Mouse (Mus musculus): ENCODE measurements around the gene Hoxc12. TPM values are rescaled to one million over a fixed set of nuclear protein-coding genes. Genes with fewer than 3 reads are reported as not detected.

Hoxc12 gene
- total and polyA plus RNA-seq, 3 experiments, result not detected

DNA sequence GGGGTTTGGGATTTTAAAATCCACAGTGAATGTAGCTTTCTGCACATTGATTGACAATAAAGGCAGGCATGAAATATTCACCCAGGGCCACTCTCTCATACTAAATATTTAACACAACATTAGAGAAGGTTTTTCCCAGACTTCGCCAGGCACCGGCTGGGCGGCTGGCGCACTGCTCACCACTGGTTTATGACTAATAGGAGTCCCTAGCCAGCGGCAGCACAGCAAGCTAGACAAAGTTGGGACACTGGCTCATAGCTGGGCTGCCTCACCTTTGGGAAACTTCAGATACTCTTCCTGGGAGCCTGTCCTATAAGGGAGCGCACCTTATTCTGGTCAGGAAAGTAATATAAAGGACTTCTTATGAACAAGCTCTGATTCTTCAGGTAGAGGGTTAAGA lies 17.0 kb downstream of the Hoxc12 start:
- Histone ChIP-seq H3K27ac (no peak overlapping the region), H3K4me1 (ENCODE audit: control insufficient read depth, insufficient read depth, low read length) (no peaks in the 10 kb centered on the region), H3K79me2 (replicated peaks; ENCODE audit: control insufficient read depth, insufficient read depth, low read length) (no peaks in the 10 kb centered on the region), H3K9ac (ENCODE audit: low read depth, low read length) (no peak overlapping the region), H3K27me3 (ENCODE audit: control insufficient read depth, insufficient read depth, low read length) (peaks cover 43% of the 10 kb centered on the region), H3K4me3 (no peak overlapping the region), H3K36me3 (ENCODE audit: control insufficient read depth, insufficient read depth, low read length) (no peaks in the 10 kb centered on the region)
- no peak for TF ChIP-seq CTCF (IDR thresholded peaks at IDR 0.05)
- TF ChIP-seq EP300 (IDR thresholded peaks at IDR 0.05; ENCODE audit: insufficient read depth, low read depth, low read length), result no peak
- no peak for TF ChIP-seq POLR2A (IDR thresholded peaks at IDR 0.05; ENCODE audit: insufficient read depth, low read depth, low read length)
- 9% methylated on average over 6 of the region's 6 CpGs for WGBS
- DNase-seq, result no peak
- intact Hi-C loops (cut with DNase I), result no loop called here

DNA sequence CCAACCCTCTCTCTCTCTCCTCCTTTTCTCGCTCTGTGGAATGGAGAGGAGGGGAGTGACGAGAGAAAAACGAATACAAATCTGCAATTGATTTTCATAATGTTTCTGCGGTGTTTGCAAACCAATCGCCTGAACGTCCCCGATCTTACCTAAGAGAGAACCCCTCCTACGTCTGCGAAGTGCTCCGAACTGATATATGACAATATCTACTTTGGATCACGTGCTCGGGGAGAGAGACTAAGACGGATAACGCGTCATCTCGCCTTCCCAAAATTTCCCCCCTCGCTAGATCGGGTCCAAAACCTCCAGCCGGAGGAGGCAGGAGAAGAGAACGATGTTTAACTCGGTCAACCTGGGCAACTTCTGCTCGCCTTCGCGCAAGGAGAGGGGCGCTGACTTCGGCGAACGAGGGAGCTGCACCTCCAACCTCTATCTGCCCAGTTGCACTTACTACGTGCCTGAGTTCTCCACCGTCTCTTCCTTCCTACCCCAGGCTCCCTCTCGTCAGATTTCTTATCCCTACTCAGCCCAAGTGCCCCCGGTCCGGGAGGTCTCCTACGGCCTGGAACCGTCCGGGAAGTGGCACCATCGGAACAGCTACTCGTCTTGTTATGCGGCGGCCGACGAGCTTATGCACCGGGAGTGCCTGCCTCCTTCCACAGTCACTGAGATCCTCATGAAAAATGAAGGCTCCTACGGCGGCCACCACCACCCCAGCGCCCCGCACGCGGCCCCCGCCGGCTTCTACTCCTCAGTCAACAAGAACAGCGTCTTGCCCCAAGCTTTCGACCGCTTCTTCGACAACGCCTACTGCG lies 17.8 kb downstream of the Hoxc12 start, which contains the start of gene Hoxc11:
Gene Hoxc11, plus strand, starts transcription at position 236 of the 815 bp plus-strand sequence.
- H3K36me3 ChIP-seq (ENCODE audit: control insufficient read depth, insufficient read depth, low read length), result no peaks in the 10 kb centered on the region
- intact Hi-C loops (cut with DNase I), result no loop called here
- no peak within 1 kb of the TSS for H3K4me3 ChIP-seq
- H3K4me1 ChIP-seq (ENCODE audit: control insufficient read depth, insufficient read depth, low read length), result no peaks in the 10 kb centered on the region
- TF ChIP-seq CTCF (IDR thresholded peaks at IDR 0.05) (no peak), POLR2A (IDR thresholded peaks at IDR 0.05; ENCODE audit: insufficient read depth, low read depth, low read length) (no peak), EP300 (IDR thresholded peaks at IDR 0.05; ENCODE audit: insufficient read depth, low read depth, low read length) (no peak)
- 2% methylated on average over 57 of the region's 57 CpGs for WGBS
- H3K9ac ChIP-seq (ENCODE audit: low read depth, low read length), result no peak within 1 kb of the TSS
- H3K79me2 ChIP-seq (replicated peaks; ENCODE audit: control insufficient read depth, insufficient read depth, low read length), result no peaks in the 10 kb centered on the region
- H3K27me3 ChIP-seq (ENCODE audit: control insufficient read depth, insufficient read depth, low read length), result peaks cover 40% of the 10 kb centered on the region
- no peak for DNase-seq
- H3K27ac ChIP-seq, result no peak within 1 kb of the TSS

DNA sequence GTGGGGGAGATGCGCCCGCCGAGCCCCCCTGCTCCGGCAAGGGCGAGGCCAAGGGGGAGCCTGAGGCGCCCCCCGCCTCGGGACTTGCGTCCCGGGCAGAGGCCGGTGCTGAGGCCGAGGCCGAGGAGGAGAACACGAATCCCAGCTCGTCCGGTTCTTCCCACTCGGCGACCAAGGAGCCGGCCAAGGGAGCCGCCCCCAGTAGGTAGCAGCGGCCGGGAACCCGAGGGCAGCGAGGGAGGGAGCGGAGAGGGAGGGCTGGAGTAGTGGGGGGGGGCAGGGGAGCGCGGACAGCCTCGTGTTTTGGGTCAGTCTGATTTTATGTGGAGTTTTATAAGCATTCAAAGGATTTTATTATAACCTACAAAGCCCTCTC lies 18.4 kb downstream of the Hoxc12 start:
- peaks cover 38% of the 10 kb centered on the region for H3K27me3 ChIP-seq (ENCODE audit: control insufficient read depth, insufficient read depth, low read length)
- intact Hi-C loops (cut with DNase I), result no loop called here
- no peak for TF ChIP-seq CTCF (IDR thresholded peaks at IDR 0.05)
- no peak for TF ChIP-seq POLR2A (IDR thresholded peaks at IDR 0.05; ENCODE audit: insufficient read depth, low read depth, low read length)
- TF ChIP-seq EP300 (IDR thresholded peaks at IDR 0.05; ENCODE audit: insufficient read depth, low read depth, low read length), result no peak
- WGBS, result under 1% methylated on average over 28 of the region's 28 CpGs
- H3K9ac ChIP-seq (ENCODE audit: low read depth, low read length), result no peak overlapping the region
- no peaks in the 10 kb centered on the region for H3K79me2 ChIP-seq (replicated peaks; ENCODE audit: control insufficient read depth, insufficient read depth, low read length)
- H3K27ac ChIP-seq, result no peak overlapping the region
- H3K4me3 ChIP-seq, result no peak overlapping the region
- H3K36me3 ChIP-seq (ENCODE audit: control insufficient read depth, insufficient read depth, low read length), result no peaks in the 10 kb centered on the region
- DNase-seq, result no peak
- no peaks in the 10 kb centered on the region for H3K4me1 ChIP-seq (ENCODE audit: control insufficient read depth, insufficient read depth, low read length)

DNA sequence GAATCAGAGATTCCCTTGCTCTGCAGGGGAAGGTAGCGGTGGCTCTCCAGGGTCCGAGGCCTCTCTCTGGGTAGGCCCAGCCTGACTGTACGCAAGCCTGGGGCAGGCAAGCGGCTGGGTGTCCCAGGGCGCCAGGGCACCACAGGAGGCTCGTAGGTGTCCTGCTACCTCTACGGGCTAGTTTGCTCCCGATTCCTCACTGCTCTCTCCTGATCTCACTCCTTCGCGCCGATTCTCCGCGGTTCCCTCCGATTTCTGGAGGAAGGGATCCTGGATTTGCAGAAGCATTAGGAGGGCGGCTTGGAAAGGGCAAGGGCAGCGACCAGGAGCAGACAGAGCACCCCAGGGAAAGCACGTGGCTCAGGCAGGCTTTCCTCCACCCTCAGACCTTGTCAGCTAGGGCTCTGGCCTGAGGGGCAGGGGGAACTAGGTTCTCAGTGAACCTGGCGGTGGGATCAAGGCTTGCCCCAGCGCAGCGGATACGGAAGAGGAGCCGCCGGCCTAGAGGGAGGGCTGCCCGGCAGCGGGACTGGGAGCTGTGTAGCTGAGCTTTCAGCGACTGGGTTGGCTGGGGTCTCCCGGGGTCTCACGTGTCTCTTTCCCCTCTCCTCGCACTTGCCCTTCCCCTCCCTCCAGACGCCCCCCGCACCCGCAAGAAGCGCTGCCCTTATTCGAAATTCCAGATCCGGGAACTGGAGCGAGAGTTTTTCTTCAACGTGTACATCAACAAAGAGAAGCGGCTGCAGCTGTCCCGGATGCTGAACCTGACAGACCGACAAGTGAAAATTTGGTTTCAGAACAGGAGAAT lies 19.5 kb downstream of the Hoxc12 start:
- intact Hi-C loops (cut with DNase I), result no loop called here
- no peaks in the 10 kb centered on the region for H3K79me2 ChIP-seq (replicated peaks; ENCODE audit: control insufficient read depth, insufficient read depth, low read length)
- H3K36me3 ChIP-seq (ENCODE audit: control insufficient read depth, insufficient read depth, low read length), result no peaks in the 10 kb centered on the region
- H3K27ac ChIP-seq, result no peak overlapping the region
- no peak overlapping the region for H3K9ac ChIP-seq (ENCODE audit: low read depth, low read length)
- peaks cover 37% of the 10 kb centered on the region for H3K27me3 ChIP-seq (ENCODE audit: control insufficient read depth, insufficient read depth, low read length)
- TF ChIP-seq CTCF (IDR thresholded peaks at IDR 0.05) (no peak), EP300 (IDR thresholded peaks at IDR 0.05; ENCODE audit: insufficient read depth, low read depth, low read length) (no peak), POLR2A (IDR thresholded peaks at IDR 0.05; ENCODE audit: insufficient read depth, low read depth, low read length) (no peak)
- no peak overlapping the region for H3K4me3 ChIP-seq
- DNase-seq, result no peak
- 3% methylated on average over 40 of the region's 40 CpGs for WGBS
- H3K4me1 ChIP-seq (ENCODE audit: control insufficient read depth, insufficient read depth, low read length), result no peaks in the 10 kb centered on the region

DNA sequence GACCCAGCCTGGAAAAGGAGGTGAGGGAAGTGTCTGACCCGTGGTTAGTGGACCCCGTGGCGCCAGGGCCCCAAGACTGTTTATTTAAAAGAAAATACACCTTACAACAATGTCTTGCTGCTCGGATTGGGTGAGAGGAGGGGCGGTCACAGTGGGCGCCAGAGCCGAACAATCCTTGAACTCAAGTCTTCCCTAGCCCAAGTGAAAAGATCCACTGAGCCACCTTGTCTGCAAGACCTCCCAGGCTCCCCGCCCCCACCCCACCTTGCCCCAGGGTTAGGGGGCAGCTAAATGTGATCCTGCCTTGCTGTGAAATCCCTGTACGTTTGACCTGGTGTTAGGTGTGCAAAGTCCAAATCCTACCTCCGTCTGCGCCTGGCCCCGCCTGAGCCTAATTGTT lies 20.3 kb downstream of the Hoxc12 start:
- no peak overlapping the region for H3K4me3 ChIP-seq
- TF ChIP-seq EP300 (IDR thresholded peaks at IDR 0.05; ENCODE audit: insufficient read depth, low read depth, low read length), result no peak
- no peak for TF ChIP-seq POLR2A (IDR thresholded peaks at IDR 0.05; ENCODE audit: insufficient read depth, low read depth, low read length)
- TF ChIP-seq CTCF (IDR thresholded peaks at IDR 0.05), result no peak
- intact Hi-C loops (cut with DNase I), result no loop called here
- DNase-seq, result no peak
- H3K79me2 ChIP-seq (replicated peaks; ENCODE audit: control insufficient read depth, insufficient read depth, low read length), result no peaks in the 10 kb centered on the region
- H3K27me3 ChIP-seq (ENCODE audit: control insufficient read depth, insufficient read depth, low read length), result peaks cover 37% of the 10 kb centered on the region
- H3K4me1 ChIP-seq (ENCODE audit: control insufficient read depth, insufficient read depth, low read length), result no peaks in the 10 kb centered on the region
- no peaks in the 10 kb centered on the region for H3K36me3 ChIP-seq (ENCODE audit: control insufficient read depth, insufficient read depth, low read length)
- no peak overlapping the region for H3K9ac ChIP-seq (ENCODE audit: low read depth, low read length)
- no peak overlapping the region for H3K27ac ChIP-seq
- 5% methylated on average over 12 of the region's 12 CpGs for WGBS
